ENCODE assay signal across 33 mouse cellular contexts in genomic region chr11:87609264-87609663, GRCm38 (mm10). TPM values are rescaled to one million over a fixed set of nuclear protein-coding genes. Genes with fewer than 3 reads are reported as not detected.
A peak's percentile ranks its signal among the peaks of the same experiment; 100 is the strongest.
DNase-seq lines count a peak whose midpoint lies in the region; ATAC-seq and TF ChIP-seq lines count a peak whose summit lies in the region.
"Had no signal": no experiment of that assay in that cellular context is flagged by ENCODE, and none has a peak within 500 bp of the region (broad histone marks: within the 10 kb centered on the region; RNA-seq: fewer than 3 reads in every experiment).

No protein-coding gene starts in this region.

- peak overlapping the region; percentile 51; the same call in 1 of the 2 replicates for H3K27ac ChIP-seq in liver, adult 2 months (replicated peaks; ENCODE audit: insufficient read depth, low read depth, low read length)
- peak overlapping the region; percentile 80 for H3K27ac ChIP-seq in gastrocnemius, adult 2 months
- H3K27ac ChIP-seq: embryonic facial prominence, embryonic 12.5 days; heart, adult 2 months; hindbrain, embryonic 13.5 days; kidney, embryonic 15.5 days; liver, embryonic 15.5 days; lung, embryonic 15.5 days had no signal

- no peaks in the 10 kb centered on the region; the same call in 1 of the 2 replicates for H3K79me2 ChIP-seq in liver, adult 2 months (ENCODE audit: control insufficient read depth, insufficient read depth, low read length)

- H3K27me3 ChIP-seq in liver, adult 2 months (ENCODE audit: control insufficient read depth, insufficient read depth, low read length), result no peaks in the 10 kb centered on the region
- H3K27me3 ChIP-seq: embryonic facial prominence, embryonic 12.5 days; hindbrain, embryonic 13.5 days; kidney, embryonic 15.5 days; liver, embryonic 15.5 days; lung, embryonic 15.5 days; Patski had no signal

- TF ChIP-seq CTCF in liver, adult 2 months (IDR thresholded peaks at IDR 0.05; ENCODE audit: low read depth, low read length), result no peak
- TF ChIP-seq CTCF in gastrocnemius, adult 2 months (IDR thresholded peaks at IDR 0.05), result no peak

- H3K36me3 ChIP-seq in liver, adult 2 months (ENCODE audit: control insufficient read depth, insufficient read depth, low read length), result peaks cover 87% of the 10 kb centered on the region

- H3K4me1 ChIP-seq in liver, adult 2 months (ENCODE audit: control insufficient read depth, insufficient read depth, low read length), result peaks cover 11% of the 10 kb centered on the region
- H3K4me1 ChIP-seq: embryonic facial prominence, embryonic 12.5 days; hindbrain, embryonic 13.5 days; kidney, embryonic 15.5 days; liver, embryonic 15.5 days; lung, embryonic 15.5 days had no signal

- peak; percentile 40 for DNase-seq in cerebellum, adult 9-11 months
- DNase-seq in cerebellum, postnatal 4 days (ENCODE audit: low spot score in 2 of 2), result no peak
- DNase-seq in liver, adult 2 months (ENCODE audit: extremely low read depth, low read depth, low spot score), result peak; percentile 93
- no peak for DNase-seq in liver
- DNase-seq in gastrocnemius, adult 2 months, result peak; percentile 83
- DNase-seq in yolk sac, embryonic 10.5 days (ENCODE audit: low spot score), result no peak
- DNase-seq: adrenal gland, adult 8-10 months; cerebellum, adult 9-10 months; heart, adult 2 months; heart, postnatal 36 days; kidney, adult 11 months; kidney, postnatal 36 days; thymus, adult 18-20 months; thymus, postnatal 4 days had no signal

- 24% methylated on average over 7 of the region's 7 CpGs for WGBS in liver, adult 2 months

- TF ChIP-seq POLR2A in liver, adult 2 months (IDR thresholded peaks at IDR 0.05; ENCODE audit: extremely low read depth, insufficient read depth, low read length), result no peak

- ATAC-seq in granulocyte monocyte progenitor cell, adult 5-6 weeks (replicated peaks; ENCODE audit: poor library complexity, severe bottlenecking), result no peak
- ATAC-seq: CD4-positive, CD25-positive, alpha-beta regulatory T cell, adult 4 months; forebrain, embryonic 16.5 days; Patski had no signal

- no peak overlapping the region for H3K9ac ChIP-seq in liver, adult 2 months (ENCODE audit: low read depth, low read length)
- H3K9ac ChIP-seq: embryonic facial prominence, embryonic 12.5 days; hindbrain, embryonic 13.5 days; kidney, embryonic 15.5 days; liver, embryonic 15.5 days; lung, embryonic 15.5 days had no signal

- no peak overlapping the region for H3K4me3 ChIP-seq in liver, adult 2 months (ENCODE audit: insufficient read depth, low read depth, low read length)
- H3K4me3 ChIP-seq in gastrocnemius, adult 2 months, result 0 out of 2 replicates have a peak overlapping the region, but pooled peaks have one; percentile 19
- H3K4me3 ChIP-seq: embryonic facial prominence, embryonic 12.5 days; erythroblast, embryonic 14.5 days; heart, adult 2 months; hindbrain, embryonic 13.5 days; kidney, embryonic 15.5 days; liver, embryonic 15.5 days; lung, embryonic 15.5 days had no signal

- intact Hi-C loops in gastrocnemius, adult 2 months (cut with DNase I), result no loop called here

RNA-seq across cellular contexts. Expression of gene Hsf5, which starts 7.7 kb away (rescaled TPM):
- 0.07 and 0.09 TPM in 2 replicates for total RNA-seq in liver, adult 2 months (2014; rRNA removed)
- polyA plus RNA-seq in liver, adult 2 months (2012; rRNA removed), result 0.05 TPM in 1 of 2 replicates, not detected in the other
- not detected for total RNA-seq in gastrocnemius, adult 2 months (2021)
- not detected in 2 replicates for total RNA-seq in granulocyte monocyte progenitor cell, adult 5-6 weeks (2014; fragmentation: Nextera tagmentation)
- total RNA-seq in granulocyte monocyte progenitor cell, adult 5-6 weeks (2017), result not detected in 2 replicates
- total RNA-seq: heart, postnatal 36 days; megakaryocyte progenitor cell, adult 5-6 weeks; neutrophil, adult 5-6 weeks had no signal
- polyA plus RNA-seq: erythroblast, embryonic 14.5 days; liver, embryonic 15.5 days had no signal

RNA-seq across cellular contexts. Expression of gene Mtmr4, which starts 17.3 kb away (rescaled TPM):
- total RNA-seq in liver, adult 2 months (2014; rRNA removed), result 13.4 and 18.6 TPM in 2 replicates
- 18.1 and 22.9 TPM in 2 replicates for polyA plus RNA-seq in liver, adult 2 months (2012; rRNA removed)
- total RNA-seq in gastrocnemius, adult 2 months (2021), result 10 to 100 TPM; 10.6 to 12.4 TPM
- total RNA-seq in granulocyte monocyte progenitor cell, adult 5-6 weeks (2014; fragmentation: Nextera tagmentation), result 25.2 and 25.4 TPM in 2 replicates
- 20.3 and 22.6 TPM in 2 replicates for total RNA-seq in granulocyte monocyte progenitor cell, adult 5-6 weeks (2017)

RNA-seq across cellular contexts. Expression of gene Sept4, which starts 40.6 kb away (rescaled TPM):
- 10.8 and 11.5 TPM in 2 replicates for total RNA-seq in liver, adult 2 months (2014; rRNA removed)
- polyA plus RNA-seq in liver, adult 2 months (2012; rRNA removed), result 10.8 and 11.7 TPM in 2 replicates
- 10 to 100 TPM; 13.0 to 15.2 TPM for total RNA-seq in gastrocnemius, adult 2 months (2021)
- total RNA-seq in granulocyte monocyte progenitor cell, adult 5-6 weeks (2014; fragmentation: Nextera tagmentation), result 4.7 TPM in 1 of 2 replicates, not detected in the other
- 1.3 TPM in 1 of 2 replicates, not detected in the other for total RNA-seq in granulocyte monocyte progenitor cell, adult 5-6 weeks (2017)

RNA-seq across cellular contexts. Expression of gene Gm11492, which starts 42.8 kb away (rescaled TPM):
- not detected in 2 replicates for total RNA-seq in liver, adult 2 months (2014; rRNA removed)
- 0.04 TPM in 1 of 2 replicates, not detected in the other for polyA plus RNA-seq in liver, adult 2 months (2012; rRNA removed)
- not detected for total RNA-seq in gastrocnemius, adult 2 months (2021)
- total RNA-seq in granulocyte monocyte progenitor cell, adult 5-6 weeks (2014; fragmentation: Nextera tagmentation), result not detected in 2 replicates
- total RNA-seq in granulocyte monocyte progenitor cell, adult 5-6 weeks (2017), result not detected in 2 replicates
- total RNA-seq: adrenal gland, adult 8-10 months; heart, adult 2 months; heart, postnatal 36 days; layer of hippocampus, adult 8-10 months; megakaryocyte progenitor cell, adult 5-6 weeks; neutrophil, adult 5-6 weeks had no signal
- polyA plus RNA-seq: brain, embryonic 14.5 days; CD4-positive, CD25-positive, alpha-beta regulatory T cell, adult 4 months; embryonic facial prominence, embryonic 12.5 days; erythroblast, embryonic 14.5 days; forebrain, embryonic 16.5 days; heart, embryonic 14.5 days; hindbrain, embryonic 13.5 days; kidney, embryonic 15.5 days; limb, embryonic 14.5 days; liver, embryonic 15.5 days; lung, embryonic 15.5 days; midbrain, embryonic 11.5 days; Patski; small intestine, adult 2 months; stomach, embryonic 16.5 days had no signal

RNA-seq across cellular contexts. Expression of gene Rnf43, which starts 53.3 kb away (rescaled TPM):
- total RNA-seq in liver, adult 2 months (2014; rRNA removed), result 13.2 and 14.1 TPM in 2 replicates
- polyA plus RNA-seq in liver, adult 2 months (2012; rRNA removed), result 19.3 and 19.5 TPM in 2 replicates
- under 1 TPM; 0.39 to 0.89 TPM for total RNA-seq in gastrocnemius, adult 2 months (2021)
- 4.5 and 16.1 TPM in 2 replicates for total RNA-seq in granulocyte monocyte progenitor cell, adult 5-6 weeks (2014; fragmentation: Nextera tagmentation)
- 4.2 and 6.7 TPM in 2 replicates for total RNA-seq in granulocyte monocyte progenitor cell, adult 5-6 weeks (2017)

Comparison
In these comparisons a context has a peak if more than half of its experiments do, and no peak if none do; other contexts are left out.
1. DNase-seq: peak in cerebellum, adult 9-11 months (single experiment), liver, adult 2 months (single experiment) and gastrocnemius, adult 2 months (single experiment); none in cerebellum, postnatal 4 days (0 of 2), liver (single experiment) and yolk sac, embryonic 10.5 days (single experiment).